Mouse (Mus musculus): Measurements from ENCODE around the gene Cdca4.
A peak's percentile ranks its signal among the peaks of the same experiment; 100 is the strongest.

The Cdca4 gene

GRCm38 (mm10) chr12:112829244-112829864 is at the start of gene Cdca4:
Cdca4 (minus strand) TSS chr12:112829423.
- peak; percentile 96 for DNase-seq

- DNase-seq = no peak
Measured at GRCm38 (mm10) chr12:112877607-112878020, 48.4 kb upstream of the Cdca4 start.

- DNase-seq = no peak
Measured at GRCm38 (mm10) chr12:112877073-112877576, 47.9 kb upstream of the Cdca4 start.

- DNase-seq = peak; percentile 75
Measured at GRCm38 (mm10) chr12:112876332-112877072, 47.3 kb upstream of the Cdca4 start.

- peak; percentile 78 for DNase-seq
Measured at GRCm38 (mm10) chr12:112875225-112876013, 46.2 kb upstream of the Cdca4 start.

- DNase-seq = no peak
Measured at GRCm38 (mm10) chr12:112874199-112874598, 45.0 kb upstream of the Cdca4 start.

GRCm38 (mm10) chr12:112873452-112874190 is 44.4 kb upstream of the Cdca4 start:
- no peak for DNase-seq

- DNase-seq = no peak
Measured at GRCm38 (mm10) chr12:112872991-112873390, 43.8 kb upstream of the Cdca4 start.

- no peak for DNase-seq
Measured at GRCm38 (mm10) chr12:112871272-112871671, 42.0 kb upstream of the Cdca4 start.

GRCm38 (mm10) chr12:112870775-112871174 is 41.6 kb upstream of the Cdca4 start:
- DNase-seq = no peak

- DNase-seq = no peak
Measured at GRCm38 (mm10) chr12:112869783-112870204, 40.6 kb upstream of the Cdca4 start.

GRCm38 (mm10) chr12:112868178-112869087 is 39.2 kb upstream of the Cdca4 start, which contains the start of gene Gpr132:
Gpr132 (minus strand) TSS chr12:112868228.
- no peak for DNase-seq

GRCm38 (mm10) chr12:112867106-112867674 is 38.0 kb upstream of the Cdca4 start:
- DNase-seq = no peak

- no peak for DNase-seq
Measured at GRCm38 (mm10) chr12:112866467-112867080, 37.4 kb upstream of the Cdca4 start.

- no peak for DNase-seq
Measured at GRCm38 (mm10) chr12:112864804-112865203, 35.6 kb upstream of the Cdca4 start.

GRCm38 (mm10) chr12:112861911-112862321 is 32.7 kb upstream of the Cdca4 start:
- DNase-seq = no peak

- DNase-seq = no peak
Measured at GRCm38 (mm10) chr12:112860765-112861164, 31.5 kb upstream of the Cdca4 start.

- no peak for DNase-seq
Measured at GRCm38 (mm10) chr12:112859930-112860329, 30.7 kb upstream of the Cdca4 start.

GRCm38 (mm10) chr12:112858581-112859336 is 29.5 kb upstream of the Cdca4 start:
- DNase-seq = no peak

All from kidney, adult 11 months (tissue).